Mouse (Mus musculus): ENCODE results near the gene Cep112.

The Cep112 gene

DNA sequence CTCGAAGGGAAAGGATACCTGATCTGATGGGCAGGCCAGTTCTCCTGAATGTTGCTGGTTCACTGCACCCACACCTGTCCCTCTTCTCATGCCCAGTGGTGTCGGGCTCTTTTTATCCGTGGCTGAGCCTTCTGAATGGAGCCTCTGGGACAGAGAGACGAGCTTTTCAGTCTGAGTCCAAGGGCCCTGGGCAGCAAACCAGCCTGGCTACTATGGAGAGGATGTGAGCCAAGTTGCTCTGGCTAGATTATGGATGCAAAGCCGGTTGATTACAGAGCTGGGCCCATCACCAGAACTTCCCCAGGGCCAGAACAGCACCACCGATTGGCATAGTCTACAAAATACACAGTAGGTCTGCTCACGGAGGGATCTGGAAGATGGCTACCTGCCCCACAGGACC lies 476.7 kb downstream of the Cep112 start:
- intact Hi-C loops (cut with DNase I) = no loop called here

GRCm38 (mm10) chr11:108902303-108902702 lies 477.3 kb downstream of the Cep112 start:
- intact Hi-C loops (cut with DNase I) = no loop called here

- intact Hi-C loops (cut with DNase I) = no loop called here
Observed at GRCm38 (mm10) chr11:108906590-108907254, 481.7 kb downstream of the Cep112 start.

GRCm38 (mm10) chr11:108909396-108910195 lies 484.6 kb downstream of the Cep112 start:
- intact Hi-C loops (cut with DNase I) = no loop called here

Measured in adrenal gland (tissue).